Mouse (Mus musculus): ENCODE data around the gene Ctnnbl1.

DNA sequence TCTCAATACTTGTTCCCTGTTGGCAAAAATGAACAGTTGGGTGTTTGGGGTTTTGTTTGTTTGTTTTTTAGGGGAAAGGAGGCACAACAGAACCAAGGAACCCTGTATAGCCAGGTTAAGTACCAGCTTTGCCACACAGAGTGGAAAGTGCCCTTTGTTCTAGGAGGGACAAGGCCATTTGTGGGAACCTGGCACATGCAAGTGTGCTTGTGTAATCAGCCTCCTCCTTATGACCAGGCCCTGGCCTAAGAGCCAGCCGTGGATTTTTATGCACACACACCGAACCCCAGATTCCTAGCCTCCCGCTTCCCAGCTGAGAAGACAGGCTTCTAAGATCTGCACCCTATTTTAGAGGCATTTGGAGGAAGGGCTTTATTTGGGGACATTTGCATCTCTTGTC, 140.2 kb downstream of the Ctnnbl1 start:
- no peak for TF ChIP-seq ZNF384 (IDR thresholded peaks at IDR 0.05; ENCODE audit: low read depth, low read length)
- TF ChIP-seq EP300 (IDR thresholded peaks at IDR 0.05; ENCODE audit: low read length): no peak
- no peak for TF ChIP-seq CTCF (conservative IDR thresholded peaks at IDR 0.05 in 1 of 2, IDR thresholded peaks at IDR 0.05 in 1 of 2; ENCODE audit: low read depth in 2 of 2, low read length in 2 of 2)
- no peak for TF ChIP-seq HCFC1 (IDR thresholded peaks at IDR 0.05; ENCODE audit: low read depth, low read length)
- no peak for TF ChIP-seq NRF1 (IDR thresholded peaks at IDR 0.05; ENCODE audit: low read depth, low read length)
- TF ChIP-seq E2F4 (IDR thresholded peaks at IDR 0.05; ENCODE audit: insufficient replicate concordance, low read depth, low read length): no peak
- TF ChIP-seq POLR2A (IDR thresholded peaks at IDR 0.05; ENCODE audit: low read depth, low read length): no peak
- no peak for TF ChIP-seq MXI1 (IDR thresholded peaks at IDR 0.05; ENCODE audit: low read depth, low read length)
